In the genomic region with DNA sequence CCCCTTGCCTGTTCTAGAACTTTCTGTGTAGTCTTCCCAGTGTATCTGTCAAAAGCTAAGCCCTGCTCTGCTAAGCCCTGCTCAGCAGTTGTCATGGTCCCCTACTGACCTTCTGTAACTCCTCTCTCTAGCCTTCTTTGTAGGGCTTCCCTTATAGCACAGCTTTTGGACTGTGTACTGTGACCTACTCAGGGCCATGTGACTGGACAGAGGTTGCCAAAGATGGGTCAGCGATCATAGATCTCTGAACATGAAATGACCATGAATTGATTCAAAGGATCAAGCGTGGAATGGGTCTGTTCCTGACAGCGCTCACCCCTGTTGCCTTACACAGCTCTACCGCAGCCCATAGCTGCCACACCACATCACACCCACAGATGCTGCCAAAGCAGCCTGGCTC, we compare ENCODE assay signal across 23 mouse cellular contexts.
"Had no signal": no experiment of that assay in that cellular context is flagged by ENCODE, and none has a peak within 500 bp of the region (broad histone marks: within the 10 kb centered on the region; RNA-seq: fewer than 3 reads in every experiment).

No protein-coding gene starts in this region.

- H3K4me3 ChIP-seq: heart, adult 2 months; heart, embryonic 13.5 days; heart, embryonic 15.5 days; hindbrain, embryonic 13.5 days; hindbrain, embryonic 15.5 days; limb, embryonic 10.5 days; limb, embryonic 12.5 days; liver, embryonic 12.5 days had no signal

- H3K4me2 ChIP-seq: heart, embryonic 11.5 days; heart, embryonic 13.5 days; heart, embryonic 15.5 days; hindbrain, embryonic 13.5 days; hindbrain, embryonic 15.5 days; limb, embryonic 12.5 days; liver, embryonic 12.5 days had no signal

- H3K27me3 ChIP-seq: heart, embryonic 13.5 days; heart, embryonic 15.5 days; hindbrain, embryonic 13.5 days; hindbrain, embryonic 15.5 days; limb, embryonic 12.5 days; liver, embryonic 12.5 days had no signal

- H3K9ac ChIP-seq: forebrain, postnatal 0 days; heart, embryonic 13.5 days; heart, embryonic 15.5 days; hindbrain, embryonic 13.5 days; hindbrain, embryonic 15.5 days; limb, embryonic 12.5 days; liver, embryonic 12.5 days; liver, embryonic 14.5 days had no signal

- DNase-seq: forebrain, postnatal 0 days; gastrocnemius, postnatal 14 days; gastrocnemius, postnatal 36 days; heart, adult 11 months; heart, adult 2 months; heart, postnatal 14 days; heart, postnatal 36 days; kidney, adult 18-20 months; kidney, postnatal 10 days; layer of hippocampus, adult 9-11 months; layer of hippocampus, postnatal 36 days; liver had no signal

- H3K27ac ChIP-seq: heart, adult 2 months; heart, embryonic 13.5 days; heart, embryonic 15.5 days; hindbrain, embryonic 13.5 days; hindbrain, embryonic 15.5 days; hindbrain, postnatal 0 days; limb, embryonic 10.5 days; limb, embryonic 12.5 days; liver, embryonic 12.5 days; liver, embryonic 14.5 days had no signal

- ATAC-seq: forebrain, postnatal 0 days; hindbrain, postnatal 0 days; intestine, embryonic 16.5 days; liver, embryonic 12.5 days had no signal

- H3K9me3 ChIP-seq: heart, embryonic 15.5 days; hindbrain, embryonic 13.5 days; hindbrain, embryonic 15.5 days; limb, embryonic 10.5 days; limb, embryonic 12.5 days had no signal

- H3K36me3 ChIP-seq: heart, embryonic 13.5 days; heart, embryonic 15.5 days; hindbrain, embryonic 13.5 days; hindbrain, embryonic 15.5 days; limb, embryonic 10.5 days; liver, embryonic 12.5 days had no signal

- H3K4me1 ChIP-seq: heart, embryonic 15.5 days; liver, embryonic 12.5 days had no signal
